In genomic region chr10:97220431-97220830, GRCm38 (mm10) we compare ENCODE assay signal across 24 mouse cellular contexts.
DNase-seq lines count a peak whose midpoint lies in the region; ATAC-seq lines count a peak whose summit lies in the region.
"Had no signal": no experiment of that assay in that cellular context is flagged by ENCODE, and none has a peak within 500 bp of the region (broad histone marks: within the 10 kb centered on the region; RNA-seq: fewer than 3 reads in every experiment).

No protein-coding gene starts in this region.

- no peak overlapping the region for H3K27ac ChIP-seq in kidney, embryonic 14.5 days (ENCODE audit: low read depth, low read length)
- H3K27ac ChIP-seq in intestine, embryonic 14.5 days (ENCODE audit: low read depth) = no peak overlapping the region
- H3K27ac ChIP-seq in liver, embryonic 11.5 days (ENCODE audit: low read depth, low read length) = no peak overlapping the region
- H3K27ac ChIP-seq: hindbrain, postnatal 0 days; left cerebral cortex, adult 2 months; liver, embryonic 15.5 days; midbrain, embryonic 13.5 days had no signal

- 27% methylated on average over 3 of the region's 3 CpGs for WGBS in kidney, embryonic 14.5 days
- 54% methylated on average over 3 of the region's 3 CpGs for WGBS in intestine, embryonic 14.5 days
- 84% methylated on average over 3 of the region's 3 CpGs for WGBS in liver, embryonic 11.5 days

- H3K9ac ChIP-seq in kidney, embryonic 14.5 days (ENCODE audit: low read depth, low read length) = no peak overlapping the region
- no peak overlapping the region for H3K9ac ChIP-seq in intestine, embryonic 14.5 days (ENCODE audit: low read length)
- no peak overlapping the region for H3K9ac ChIP-seq in liver, embryonic 11.5 days (ENCODE audit: low read depth, low read length)
- H3K9ac ChIP-seq: forebrain, postnatal 0 days; heart, embryonic 12.5 days; liver, embryonic 15.5 days; midbrain, embryonic 13.5 days had no signal

- H3K36me3 ChIP-seq in kidney, embryonic 14.5 days (ENCODE audit: control insufficient read depth, insufficient read depth, low read length) = no peaks in the 10 kb centered on the region
- H3K36me3 ChIP-seq in intestine, embryonic 14.5 days (ENCODE audit: control insufficient read depth, insufficient read depth, low read length) = no peaks in the 10 kb centered on the region
- H3K36me3 ChIP-seq in liver, embryonic 11.5 days (ENCODE audit: control insufficient read depth, insufficient read depth, low read length) = no peaks in the 10 kb centered on the region
- H3K36me3 ChIP-seq: G1E; heart, embryonic 12.5 days; liver, embryonic 15.5 days; midbrain, embryonic 13.5 days had no signal

- no peak overlapping the region for H3K4me2 ChIP-seq in kidney, embryonic 14.5 days (replicated peaks; ENCODE audit: low read depth, low read length)
- no peak overlapping the region for H3K4me2 ChIP-seq in intestine, embryonic 14.5 days (ENCODE audit: low read length)
- H3K4me2 ChIP-seq in liver, embryonic 11.5 days = no peak overlapping the region
- H3K4me2 ChIP-seq: heart, embryonic 12.5 days; liver, embryonic 15.5 days; midbrain, embryonic 13.5 days had no signal

- H3K4me1 ChIP-seq in kidney, embryonic 14.5 days (ENCODE audit: control insufficient read depth, insufficient read depth, low read length) = no peaks in the 10 kb centered on the region
- no peaks in the 10 kb centered on the region for H3K4me1 ChIP-seq in intestine, embryonic 14.5 days (replicated peaks; ENCODE audit: control insufficient read depth, insufficient read depth, low read length)
- H3K4me1 ChIP-seq in liver, embryonic 11.5 days (replicated peaks; ENCODE audit: control insufficient read depth, insufficient read depth, low read length) = no peaks in the 10 kb centered on the region
- H3K4me1 ChIP-seq: heart, embryonic 12.5 days; liver, embryonic 15.5 days; midbrain, embryonic 13.5 days had no signal

- peak; percentile 52 for DNase-seq in adrenal gland, adult 2 months
- DNase-seq in adrenal gland, postnatal 10 days = no peak
- no peak for DNase-seq in kidney, postnatal 25 days
- no peak for DNase-seq in intestine, embryonic 14.5 days (ENCODE audit: low spot score)
- DNase-seq in mesoderm, embryonic 11.5 days (ENCODE audit: low read depth, low spot score) = peak; percentile 22
- DNase-seq in liver, embryonic 11.5 days (ENCODE audit: low spot score) = no peak
- DNase-seq: cerebellum, adult 11-12 months; cerebellum, postnatal 25 days; forebrain, postnatal 0 days; gastrocnemius, postnatal 25 days; heart, adult 18-20 months; heart, postnatal 14 days; kidney, adult 9 months; lung, postnatal 10 days; thymus, adult 18-20 months had no signal

- H3K27me3 ChIP-seq in kidney, embryonic 14.5 days (ENCODE audit: control insufficient read depth, insufficient read depth, low read length) = no peaks in the 10 kb centered on the region
- no peaks in the 10 kb centered on the region for H3K27me3 ChIP-seq in intestine, embryonic 14.5 days (replicated peaks; ENCODE audit: control insufficient read depth, insufficient read depth, low read length)
- H3K27me3 ChIP-seq in liver, embryonic 11.5 days (replicated peaks; ENCODE audit: control insufficient read depth, insufficient read depth, low read length) = no peaks in the 10 kb centered on the region
- H3K27me3 ChIP-seq: CH12.LX; heart, embryonic 12.5 days; liver, embryonic 15.5 days; midbrain, embryonic 13.5 days; Patski had no signal

- H3K4me3 ChIP-seq in kidney, embryonic 14.5 days (ENCODE audit: low read length) = no peak overlapping the region
- H3K4me3 ChIP-seq in intestine, embryonic 14.5 days (ENCODE audit: low read depth, low read length) = no peak overlapping the region
- H3K4me3 ChIP-seq in liver, embryonic 11.5 days (ENCODE audit: low read depth, low read length) = no peak overlapping the region
- H3K4me3 ChIP-seq: heart, embryonic 12.5 days; left cerebral cortex, adult 2 months; liver, embryonic 15.5 days; midbrain, embryonic 13.5 days had no signal

- peak; percentile 39; the same call in 1 of the 2 replicates for ATAC-seq in kidney, embryonic 14.5 days (ENCODE audit: low FRiP score, low TSS enrichment)
- ATAC-seq in intestine, embryonic 14.5 days (replicated peaks; ENCODE audit: low FRiP score, low TSS enrichment, low read depth) = peak; percentile 85
- no peak for ATAC-seq in liver, embryonic 11.5 days (replicated peaks; ENCODE audit: low FRiP score)
- ATAC-seq: forebrain, postnatal 0 days; midbrain, embryonic 13.5 days; Patski had no signal

- no peaks in the 10 kb centered on the region for H3K9me3 ChIP-seq in kidney, embryonic 14.5 days (ENCODE audit: control insufficient read depth, low read length)
- H3K9me3 ChIP-seq in intestine, embryonic 14.5 days (ENCODE audit: control insufficient read depth, low read length) = no peaks in the 10 kb centered on the region
- H3K9me3 ChIP-seq in liver, embryonic 11.5 days (ENCODE audit: control insufficient read depth, low read length) = no peaks in the 10 kb centered on the region
- H3K9me3 ChIP-seq: heart, embryonic 12.5 days; liver, embryonic 15.5 days; midbrain, embryonic 13.5 days had no signal

Comparison
In these comparisons a context has a peak if more than half of its experiments do, and no peak if none do; other contexts are left out.
1. DNase-seq: peak in adrenal gland, adult 2 months (single experiment) and mesoderm, embryonic 11.5 days (single experiment); none in adrenal gland, postnatal 10 days (single experiment), kidney, postnatal 25 days (0 of 2), intestine, embryonic 14.5 days (single experiment) and liver, embryonic 11.5 days (single experiment).